Mouse (Mus musculus) embryo, embryonic 9.5 days (tissue): ENCODE data around the gene Hoxc10.

Source experiments
- DNase-seq: peaks from one replicate; pipeline ENCODE4 v3.0.0-alpha.2; 2017; ENCODE audit errors: extremely low spot score

The Hoxc10 gene

DNA sequence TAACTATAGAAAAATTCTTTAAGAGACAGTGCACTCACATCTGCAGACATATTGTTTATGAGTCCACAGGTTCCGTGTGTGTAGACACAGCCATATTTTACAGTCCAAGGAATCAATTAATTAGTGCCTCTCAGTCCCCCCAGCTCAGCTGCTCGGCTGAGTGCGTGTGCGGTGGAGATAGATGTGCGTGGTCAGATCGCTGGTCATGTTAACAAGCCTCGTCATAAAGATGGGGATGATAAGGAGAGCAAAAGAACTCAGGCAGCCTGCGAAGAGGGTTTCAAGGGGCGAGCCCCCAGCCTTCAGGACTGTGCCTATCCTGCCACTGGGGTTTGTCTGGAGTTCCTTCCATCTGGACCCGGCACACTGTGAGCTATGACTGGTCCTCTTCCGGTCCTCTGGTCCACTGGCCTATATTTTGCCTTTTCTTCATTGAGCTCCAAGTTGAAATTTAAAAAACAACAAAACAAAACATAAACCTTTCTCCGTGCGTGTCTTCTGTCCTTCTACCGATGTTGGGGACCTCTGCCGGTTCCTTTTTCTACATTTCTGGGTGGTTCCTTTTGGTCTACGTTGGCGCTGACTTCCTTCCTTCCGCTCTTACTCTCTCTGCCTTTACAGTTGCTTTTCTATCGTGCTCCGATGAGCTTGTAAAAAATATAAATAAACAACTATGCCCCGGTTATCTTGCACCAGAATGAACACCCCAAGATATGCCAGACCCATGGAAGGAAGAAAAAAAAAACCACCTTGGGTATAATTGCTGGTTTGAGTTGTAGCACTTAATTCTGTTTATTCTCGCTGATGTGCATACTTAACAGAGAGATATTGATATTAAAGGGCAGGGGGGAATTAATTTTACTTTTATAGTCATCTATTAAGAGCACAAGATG, 21.2 kb upstream of the Hoxc10 start:
- no peak for DNase-seq

DNA sequence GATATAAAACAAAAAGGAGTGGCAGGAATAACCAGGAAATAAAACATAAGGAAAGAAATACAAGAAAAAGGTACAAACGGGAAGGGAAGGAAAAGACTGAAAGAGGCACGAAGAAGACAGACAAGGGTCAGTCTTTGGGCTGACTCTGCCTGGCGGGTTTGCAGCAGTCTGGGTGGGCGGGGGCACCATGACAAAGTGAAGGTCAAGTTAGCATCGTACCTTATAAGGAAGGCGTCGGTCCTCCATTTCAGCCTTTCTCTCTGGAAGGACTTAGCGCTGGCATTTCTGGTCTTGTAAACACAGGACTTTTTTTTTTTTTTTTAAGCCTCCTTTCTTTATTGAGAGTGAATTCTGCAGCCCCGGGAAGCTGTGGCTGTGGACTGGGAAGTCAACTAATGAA, 19.3 kb upstream of the Hoxc10 start:
- DNase-seq, result no peak

DNA sequence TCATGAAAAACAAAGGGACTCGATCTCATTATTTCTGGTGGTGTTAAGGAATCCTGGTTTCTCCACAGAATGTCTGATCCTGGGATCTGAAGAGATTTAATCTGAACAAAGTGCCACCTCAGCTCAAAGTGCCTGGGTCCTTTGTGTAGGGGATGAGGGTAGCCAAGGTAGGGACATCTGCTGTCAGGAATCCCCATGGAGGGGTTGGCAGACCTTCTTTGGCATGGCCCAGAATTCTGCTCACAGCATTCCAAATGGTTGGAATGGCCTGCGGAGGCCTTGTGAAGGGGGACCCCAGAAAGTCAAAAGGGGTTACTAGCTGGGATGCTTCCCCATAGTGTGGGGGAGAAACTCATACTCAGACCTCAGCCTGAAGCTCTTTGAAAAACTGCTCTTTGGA, 17.8 kb upstream of the Hoxc10 start:
- no peak for DNase-seq

DNA sequence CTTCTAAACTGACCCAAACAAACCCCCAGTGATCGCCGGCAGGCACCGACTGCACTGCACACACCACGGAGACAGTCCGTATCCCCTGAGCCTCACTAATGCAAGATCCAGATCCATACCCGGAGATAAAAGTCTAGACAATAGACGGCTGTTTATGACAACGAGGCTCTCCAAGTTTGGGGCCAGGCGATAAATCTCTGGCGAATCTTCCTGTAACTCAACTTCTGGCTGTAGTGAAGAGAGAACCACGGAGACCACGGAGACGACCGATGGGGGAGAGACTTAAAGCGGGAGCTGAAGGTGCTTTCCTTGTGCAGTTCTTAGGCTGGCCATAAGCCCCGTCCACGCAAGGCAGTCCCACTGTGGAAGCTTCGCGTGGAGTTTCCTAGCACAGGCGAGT, 16.9 kb upstream of the Hoxc10 start:
- no peak for DNase-seq

DNA sequence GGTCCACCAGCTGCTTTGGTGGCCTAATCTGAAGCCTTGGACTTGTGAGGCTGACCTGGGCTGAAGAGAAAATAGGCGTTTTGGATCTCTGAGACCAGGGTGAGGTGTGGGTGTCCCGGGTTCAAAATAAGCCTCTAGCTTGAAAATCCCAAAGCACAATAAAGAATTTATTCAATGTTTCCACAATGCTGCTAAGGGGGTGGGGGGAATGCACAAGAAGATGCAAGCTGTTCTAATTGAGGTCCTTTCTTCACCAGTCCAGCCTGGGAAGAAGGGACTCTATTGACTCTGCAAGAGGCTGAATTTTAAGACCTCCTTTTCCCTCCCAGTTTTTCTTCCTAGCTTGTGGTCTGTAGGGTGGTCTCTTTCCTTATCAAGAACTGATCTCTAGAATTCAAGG, 15.7 kb upstream of the Hoxc10 start:
- no peak for DNase-seq

DNA sequence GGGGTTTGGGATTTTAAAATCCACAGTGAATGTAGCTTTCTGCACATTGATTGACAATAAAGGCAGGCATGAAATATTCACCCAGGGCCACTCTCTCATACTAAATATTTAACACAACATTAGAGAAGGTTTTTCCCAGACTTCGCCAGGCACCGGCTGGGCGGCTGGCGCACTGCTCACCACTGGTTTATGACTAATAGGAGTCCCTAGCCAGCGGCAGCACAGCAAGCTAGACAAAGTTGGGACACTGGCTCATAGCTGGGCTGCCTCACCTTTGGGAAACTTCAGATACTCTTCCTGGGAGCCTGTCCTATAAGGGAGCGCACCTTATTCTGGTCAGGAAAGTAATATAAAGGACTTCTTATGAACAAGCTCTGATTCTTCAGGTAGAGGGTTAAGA, 13.0 kb upstream of the Hoxc10 start:
- DNase-seq, result no peak

DNA sequence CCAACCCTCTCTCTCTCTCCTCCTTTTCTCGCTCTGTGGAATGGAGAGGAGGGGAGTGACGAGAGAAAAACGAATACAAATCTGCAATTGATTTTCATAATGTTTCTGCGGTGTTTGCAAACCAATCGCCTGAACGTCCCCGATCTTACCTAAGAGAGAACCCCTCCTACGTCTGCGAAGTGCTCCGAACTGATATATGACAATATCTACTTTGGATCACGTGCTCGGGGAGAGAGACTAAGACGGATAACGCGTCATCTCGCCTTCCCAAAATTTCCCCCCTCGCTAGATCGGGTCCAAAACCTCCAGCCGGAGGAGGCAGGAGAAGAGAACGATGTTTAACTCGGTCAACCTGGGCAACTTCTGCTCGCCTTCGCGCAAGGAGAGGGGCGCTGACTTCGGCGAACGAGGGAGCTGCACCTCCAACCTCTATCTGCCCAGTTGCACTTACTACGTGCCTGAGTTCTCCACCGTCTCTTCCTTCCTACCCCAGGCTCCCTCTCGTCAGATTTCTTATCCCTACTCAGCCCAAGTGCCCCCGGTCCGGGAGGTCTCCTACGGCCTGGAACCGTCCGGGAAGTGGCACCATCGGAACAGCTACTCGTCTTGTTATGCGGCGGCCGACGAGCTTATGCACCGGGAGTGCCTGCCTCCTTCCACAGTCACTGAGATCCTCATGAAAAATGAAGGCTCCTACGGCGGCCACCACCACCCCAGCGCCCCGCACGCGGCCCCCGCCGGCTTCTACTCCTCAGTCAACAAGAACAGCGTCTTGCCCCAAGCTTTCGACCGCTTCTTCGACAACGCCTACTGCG, 12.2 kb upstream of the Hoxc10 start, which contains the start of gene Hoxc11:
Gene Hoxc11, plus strand, starts transcription at position 236 of the 815 bp plus-strand sequence.
- no peak for DNase-seq

DNA sequence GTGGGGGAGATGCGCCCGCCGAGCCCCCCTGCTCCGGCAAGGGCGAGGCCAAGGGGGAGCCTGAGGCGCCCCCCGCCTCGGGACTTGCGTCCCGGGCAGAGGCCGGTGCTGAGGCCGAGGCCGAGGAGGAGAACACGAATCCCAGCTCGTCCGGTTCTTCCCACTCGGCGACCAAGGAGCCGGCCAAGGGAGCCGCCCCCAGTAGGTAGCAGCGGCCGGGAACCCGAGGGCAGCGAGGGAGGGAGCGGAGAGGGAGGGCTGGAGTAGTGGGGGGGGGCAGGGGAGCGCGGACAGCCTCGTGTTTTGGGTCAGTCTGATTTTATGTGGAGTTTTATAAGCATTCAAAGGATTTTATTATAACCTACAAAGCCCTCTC, 11.6 kb upstream of the Hoxc10 start:
- no peak for DNase-seq

DNA sequence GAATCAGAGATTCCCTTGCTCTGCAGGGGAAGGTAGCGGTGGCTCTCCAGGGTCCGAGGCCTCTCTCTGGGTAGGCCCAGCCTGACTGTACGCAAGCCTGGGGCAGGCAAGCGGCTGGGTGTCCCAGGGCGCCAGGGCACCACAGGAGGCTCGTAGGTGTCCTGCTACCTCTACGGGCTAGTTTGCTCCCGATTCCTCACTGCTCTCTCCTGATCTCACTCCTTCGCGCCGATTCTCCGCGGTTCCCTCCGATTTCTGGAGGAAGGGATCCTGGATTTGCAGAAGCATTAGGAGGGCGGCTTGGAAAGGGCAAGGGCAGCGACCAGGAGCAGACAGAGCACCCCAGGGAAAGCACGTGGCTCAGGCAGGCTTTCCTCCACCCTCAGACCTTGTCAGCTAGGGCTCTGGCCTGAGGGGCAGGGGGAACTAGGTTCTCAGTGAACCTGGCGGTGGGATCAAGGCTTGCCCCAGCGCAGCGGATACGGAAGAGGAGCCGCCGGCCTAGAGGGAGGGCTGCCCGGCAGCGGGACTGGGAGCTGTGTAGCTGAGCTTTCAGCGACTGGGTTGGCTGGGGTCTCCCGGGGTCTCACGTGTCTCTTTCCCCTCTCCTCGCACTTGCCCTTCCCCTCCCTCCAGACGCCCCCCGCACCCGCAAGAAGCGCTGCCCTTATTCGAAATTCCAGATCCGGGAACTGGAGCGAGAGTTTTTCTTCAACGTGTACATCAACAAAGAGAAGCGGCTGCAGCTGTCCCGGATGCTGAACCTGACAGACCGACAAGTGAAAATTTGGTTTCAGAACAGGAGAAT, 10.6 kb upstream of the Hoxc10 start:
- DNase-seq, result no peak

DNA sequence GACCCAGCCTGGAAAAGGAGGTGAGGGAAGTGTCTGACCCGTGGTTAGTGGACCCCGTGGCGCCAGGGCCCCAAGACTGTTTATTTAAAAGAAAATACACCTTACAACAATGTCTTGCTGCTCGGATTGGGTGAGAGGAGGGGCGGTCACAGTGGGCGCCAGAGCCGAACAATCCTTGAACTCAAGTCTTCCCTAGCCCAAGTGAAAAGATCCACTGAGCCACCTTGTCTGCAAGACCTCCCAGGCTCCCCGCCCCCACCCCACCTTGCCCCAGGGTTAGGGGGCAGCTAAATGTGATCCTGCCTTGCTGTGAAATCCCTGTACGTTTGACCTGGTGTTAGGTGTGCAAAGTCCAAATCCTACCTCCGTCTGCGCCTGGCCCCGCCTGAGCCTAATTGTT, 9.7 kb upstream of the Hoxc10 start:
- no peak for DNase-seq

DNA sequence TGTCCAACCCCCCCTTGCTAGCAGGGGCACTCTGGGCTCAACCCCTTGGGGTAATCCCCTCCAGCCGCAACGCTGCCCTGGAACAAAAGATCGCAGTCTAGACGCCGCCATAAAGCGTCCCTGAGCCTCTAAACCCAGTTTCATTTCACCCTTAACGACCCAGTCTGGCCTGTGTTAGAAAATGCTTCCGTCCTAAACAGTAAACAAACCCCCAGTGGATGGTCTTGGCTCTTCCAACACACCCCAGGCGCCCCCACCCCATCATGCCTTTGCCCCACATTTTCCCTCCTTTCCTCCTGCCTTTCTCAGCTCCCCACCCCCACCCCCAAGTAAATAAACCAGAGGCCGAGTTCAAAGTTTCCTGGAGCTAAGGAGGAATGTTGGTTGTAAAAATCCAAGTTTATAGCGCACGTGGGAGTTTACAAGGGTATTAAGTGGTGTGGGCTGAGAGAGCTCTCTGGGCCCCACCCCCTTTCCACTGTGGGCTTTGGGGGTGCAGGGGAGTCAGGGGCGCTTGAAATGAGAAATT, 6.9 kb upstream of the Hoxc10 start:
- no peak for DNase-seq

DNA sequence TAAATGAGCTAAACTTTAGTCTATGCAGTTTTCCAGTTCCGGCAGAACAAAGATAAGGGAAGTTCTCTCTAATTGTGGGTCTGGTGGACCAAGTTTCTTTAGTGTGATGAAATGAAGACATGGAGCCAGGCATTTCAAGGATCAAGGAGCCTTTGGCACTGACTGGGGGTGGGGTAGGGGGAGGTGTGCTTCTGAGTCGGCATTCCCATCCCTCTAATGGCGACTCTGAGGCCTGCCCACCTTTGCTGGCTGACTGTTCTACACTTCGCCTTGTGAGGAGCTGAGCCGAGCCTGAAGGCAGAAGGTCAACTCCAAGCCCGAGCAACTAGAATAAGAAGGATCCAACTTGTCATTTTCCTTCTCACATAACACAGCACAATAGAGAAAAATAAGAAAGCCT, 4.9 kb upstream of the Hoxc10 start:
- DNase-seq, result no peak

DNA sequence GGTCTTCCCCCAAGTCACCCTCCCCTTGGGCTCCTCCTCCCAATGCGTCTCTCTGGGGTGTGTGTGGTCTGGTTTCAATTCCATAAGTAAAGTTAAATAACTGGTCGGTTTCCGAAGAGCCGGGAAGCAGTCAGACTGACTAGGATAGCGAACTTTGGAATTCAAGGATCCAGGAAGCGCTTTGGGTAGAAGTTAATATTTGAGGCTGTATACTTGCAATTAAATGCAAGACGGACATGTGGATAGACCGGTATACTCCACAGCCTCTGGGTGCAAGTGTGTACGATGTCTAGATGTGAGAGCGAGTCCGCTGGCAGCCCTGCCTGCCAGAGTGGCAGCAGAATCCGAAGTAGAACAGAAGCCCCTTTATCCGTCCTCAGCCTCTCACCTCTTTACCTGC, 4.1 kb upstream of the Hoxc10 start:
- no peak for DNase-seq

DNA sequence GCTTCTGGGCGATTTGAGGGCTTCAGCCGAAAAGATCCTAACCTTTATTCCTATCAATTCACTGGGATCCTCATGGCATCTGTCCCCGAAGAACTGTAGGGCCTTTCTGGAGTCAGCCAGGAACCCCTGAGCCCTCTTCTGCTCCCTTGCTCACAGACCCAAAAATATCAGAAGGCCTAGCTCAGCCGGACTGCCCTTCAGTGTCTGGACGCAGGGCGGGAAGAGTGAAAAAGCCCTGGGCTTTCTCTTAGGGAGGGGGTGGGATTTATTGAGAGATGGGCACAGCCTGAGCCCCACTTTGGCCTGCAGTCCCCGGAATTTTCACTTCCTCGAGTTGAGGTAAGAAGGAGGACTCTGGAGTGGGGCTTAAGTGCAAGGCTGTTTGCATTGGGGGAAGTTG, 3.3 kb upstream of the Hoxc10 start:
- no peak for DNase-seq

DNA sequence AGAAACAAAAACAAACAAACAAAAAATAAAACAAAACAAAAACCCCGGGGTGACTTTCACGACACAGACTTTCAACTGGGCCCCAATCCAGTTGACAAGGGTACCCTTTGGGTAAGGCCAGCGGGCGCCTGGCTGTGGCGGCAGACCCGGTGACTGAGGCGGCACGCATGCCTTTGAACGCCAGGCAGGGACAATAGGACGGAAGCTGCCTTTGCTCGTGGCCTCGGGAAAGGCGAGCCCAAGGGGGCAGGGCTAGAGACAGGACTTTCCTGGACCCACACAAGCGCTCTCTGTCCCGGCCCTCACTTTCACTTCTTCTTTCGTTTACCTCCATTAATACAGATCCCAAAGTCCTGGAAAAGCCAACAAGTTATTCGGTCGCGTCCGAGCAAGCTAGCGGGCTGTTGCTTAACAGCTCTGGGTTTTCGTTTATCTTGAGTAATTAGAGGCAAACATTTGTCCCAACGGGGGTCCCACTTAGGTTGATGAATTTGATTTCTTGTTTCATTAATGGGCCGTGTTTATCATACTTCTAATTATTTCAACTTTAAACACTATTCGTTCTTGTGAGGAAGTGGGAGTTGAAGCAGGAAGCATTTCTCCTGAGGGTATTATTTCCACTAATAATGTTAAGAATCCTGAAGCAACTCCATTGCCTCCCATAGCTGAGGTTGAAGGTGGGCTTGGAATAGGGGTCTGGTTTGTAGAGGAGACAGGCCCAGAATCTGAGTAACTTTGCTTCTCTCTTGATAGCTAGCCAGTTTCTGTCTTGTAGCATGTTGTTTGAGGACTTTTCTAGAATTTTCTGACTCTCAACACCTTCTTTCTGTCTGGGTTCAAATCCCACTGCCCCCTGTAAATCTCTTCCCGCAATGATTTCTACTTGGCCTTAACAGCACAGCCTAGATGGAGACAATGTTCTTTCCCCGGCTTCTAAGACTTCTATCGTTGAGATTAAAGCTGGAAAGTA, 2.6 kb upstream of the Hoxc10 start:
- no peak for DNase-seq

DNA sequence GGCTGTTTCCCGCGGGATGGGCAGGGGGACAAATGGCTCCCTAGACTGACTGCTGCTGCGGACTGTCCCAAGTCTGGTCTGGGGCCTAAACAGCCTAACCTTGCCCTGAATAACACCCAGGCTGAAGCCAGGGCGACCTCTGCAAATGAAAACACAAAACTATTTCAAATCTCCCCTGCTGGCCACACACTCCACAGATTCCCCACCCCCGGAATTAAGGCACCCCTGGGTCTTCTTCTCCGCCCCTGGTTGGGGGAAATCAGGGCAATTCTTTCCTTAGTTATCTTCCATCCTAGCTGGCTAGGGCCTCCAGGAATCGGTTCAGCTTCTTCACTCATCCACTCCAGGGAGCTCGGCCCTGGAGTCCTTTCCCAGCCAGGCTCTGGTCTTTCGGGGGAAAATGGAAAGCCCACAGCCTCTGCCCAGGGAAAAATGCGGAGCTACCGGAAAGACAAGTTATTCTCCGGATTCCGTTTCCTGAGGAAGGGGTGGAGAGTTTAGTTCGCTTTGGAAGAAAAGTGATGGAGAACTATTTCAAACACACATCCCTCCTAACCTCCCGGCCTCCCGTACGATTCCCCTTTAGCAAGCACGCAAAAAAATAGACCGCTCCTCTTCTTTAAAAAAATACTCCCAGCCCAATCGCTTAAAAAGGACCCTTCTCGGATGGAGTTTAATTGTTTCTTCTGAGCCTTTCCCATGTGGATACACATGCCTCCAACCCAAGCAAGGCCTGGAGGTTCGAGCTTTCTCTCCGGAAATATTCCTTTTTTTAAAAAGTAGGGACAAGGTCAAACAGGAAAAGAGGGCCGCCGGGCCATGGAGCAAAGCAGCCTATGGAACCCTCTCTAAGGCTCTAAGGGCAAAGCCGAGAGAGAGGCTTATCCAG, 1.3 kb upstream of the Hoxc10 start:
- DNase-seq, result no peak

DNA sequence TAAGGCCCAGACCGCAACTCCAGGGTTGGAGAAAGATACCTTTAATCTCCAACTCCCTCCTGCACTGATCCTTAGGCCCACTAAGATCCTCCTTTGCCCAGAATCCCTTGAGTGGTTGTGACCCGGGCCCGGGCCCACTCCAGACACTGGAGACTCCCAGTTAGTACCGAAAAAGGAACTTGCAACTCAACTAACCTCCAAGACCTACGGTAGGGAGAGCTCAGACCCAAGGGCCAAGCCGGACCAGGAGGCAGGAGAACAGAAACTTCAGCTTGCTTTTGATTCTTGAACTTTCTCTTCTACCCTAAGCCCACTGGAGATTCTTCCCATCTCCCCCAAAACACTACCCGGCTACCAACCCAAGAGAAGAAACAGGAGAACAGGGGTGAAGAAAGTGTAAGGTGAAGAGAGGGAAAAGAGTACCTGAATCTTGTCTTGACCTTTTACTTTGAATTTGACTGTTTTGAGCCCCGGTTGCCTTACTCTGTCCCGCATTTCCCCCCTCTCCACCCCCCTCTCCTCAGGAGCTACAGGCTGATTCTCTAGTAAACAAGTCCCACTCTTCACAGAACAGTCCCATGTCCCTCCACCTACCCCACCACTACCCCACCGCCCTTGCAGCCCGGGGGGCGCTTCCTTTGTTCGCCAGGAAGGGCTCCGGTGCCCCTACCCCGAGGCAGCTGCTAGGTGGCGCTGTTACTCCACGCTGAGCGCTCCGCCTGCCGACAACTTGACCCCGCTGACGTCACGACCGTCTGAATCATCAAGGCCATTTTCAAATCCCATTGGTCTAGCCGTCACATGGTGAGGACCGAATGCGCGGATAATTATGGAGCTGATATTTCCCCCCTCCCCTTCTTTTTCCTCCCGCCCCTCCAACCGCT, 462 bp upstream of the Hoxc10 start:
- peak; percentile 90 for DNase-seq

DNA sequence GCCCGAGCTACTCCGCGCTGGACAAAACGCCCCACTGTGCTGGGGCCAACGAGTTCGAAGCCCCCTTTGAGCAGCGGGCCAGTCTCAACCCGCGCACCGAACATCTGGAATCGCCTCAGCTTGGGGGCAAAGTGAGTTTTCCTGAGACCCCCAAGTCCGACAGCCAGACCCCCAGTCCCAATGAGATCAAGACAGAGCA, 615 bp downstream of the Hoxc10 start, which contains the start of gene Hoxc5:
Gene Hoxc5, plus strand, starts transcription at position 132 of the 199 bp plus-strand sequence.
- DNase-seq, result no peak
